Mouse (Mus musculus): Measurements from ENCODE around the gene Tmem59l.

DNA sequence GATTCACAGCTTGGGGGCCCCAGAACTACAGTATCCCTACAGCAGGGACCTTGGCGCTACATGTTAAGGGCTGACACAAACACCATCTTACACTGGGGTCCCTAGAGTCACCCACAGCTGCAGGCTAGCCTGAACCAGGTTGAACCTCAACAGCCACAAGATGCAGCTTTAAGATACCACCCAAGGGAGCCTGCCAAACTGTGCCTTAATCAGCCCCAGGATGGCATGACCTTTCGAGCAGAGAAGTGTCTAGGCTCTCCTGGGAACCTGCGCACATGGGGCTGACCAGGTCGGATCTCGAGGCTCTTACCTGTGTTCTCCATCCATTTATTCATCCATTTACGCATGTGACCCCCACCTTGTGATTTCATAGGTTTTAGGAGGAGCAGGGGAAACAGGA, 29.3 kb downstream of the Tmem59l start:
- TF ChIP-seq CTCF (IDR thresholded peaks at IDR 0.05; ENCODE audit: insufficient read depth, low read length) (no peak), POLR2A (IDR thresholded peaks at IDR 0.05; ENCODE audit: borderline replicate concordance, extremely low read depth, low read depth, low read length) (no peak)
